Mouse (Mus musculus) MEL (cell line): ENCODE results near the gene Prm2.

Source experiments
- CTCF ChIP-seq, 3 experiments: IDR thresholded peaks in 2 of 3; conservative IDR thresholded peaks in 1 of 3; 2 replicates each; pipeline ENCODE4 v1.5.1; 2011 to 2012; ENCODE audit warnings: low read length in 3 of 3, low read depth in 2 of 3, mild to moderate bottlenecking in 2 of 3, improper control_type of control experiment in 1 of 3, inconsistent platforms in 1 of 3, mixed read lengths in 1 of 3, moderate library complexity in 1 of 3; ENCODE audit not compliant: control insufficient read depth in 1 of 3, insufficient read depth in 1 of 3, poor library complexity in 1 of 3, severe bottlenecking in 1 of 3
- GABPA ChIP-seq: IDR thresholded peaks from 2 replicates; pipeline ENCODE4 v1.6.1; 2012; ENCODE audit warnings: low read depth, mild to moderate bottlenecking, inconsistent platforms, low read length, improper control_type of control experiment, moderate library complexity
- HCFC1 ChIP-seq: IDR thresholded peaks from 2 replicates; pipeline ENCODE4 v1.6.1; 2012; ENCODE audit warnings: low read depth, mild to moderate bottlenecking, inconsistent platforms, low read length, improper control_type of control experiment, moderate library complexity
- MXI1 ChIP-seq: IDR thresholded peaks from 2 replicates; pipeline ENCODE4 v1.6.1; 2011; ENCODE audit warnings: mild to moderate bottlenecking, low read depth, low read length, improper control_type of control experiment
- MYC ChIP-seq: IDR thresholded peaks from 2 replicates; pipeline ENCODE4 v1.6.1; 2011; ENCODE audit warnings: low read depth, mild to moderate bottlenecking, low read length, improper control_type of control experiment, moderate library complexity
- POLR2A ChIP-seq, 2 experiments: IDR thresholded peaks; 2 replicates each; pipeline ENCODE4 v1.6.1; 2011 to 2012; ENCODE audit warnings: low read length in 2 of 2, mild to moderate bottlenecking in 2 of 2, control low read depth in 1 of 2, improper control_type of control experiment in 1 of 2, low read depth in 1 of 2, moderate library complexity in 1 of 2; ENCODE audit not compliant: control insufficient read depth in 1 of 2, insufficient read depth in 1 of 2, poor library complexity in 1 of 2
- TAL1 ChIP-seq: IDR thresholded peaks from 2 replicates; pipeline ENCODE4 v1.6.1; 2012; ENCODE audit warnings: mild to moderate bottlenecking, inconsistent platforms, low read length, moderate library complexity, mixed read lengths
- TBP ChIP-seq: IDR thresholded peaks from 2 replicates; pipeline ENCODE4 v1.8.0; 2011; ENCODE audit warnings: low read depth, low read length, improper control_type of control experiment
- TCF12 ChIP-seq: IDR thresholded peaks from 2 replicates; pipeline ENCODE4 v1.6.1; 2014; ENCODE audit warnings: low read depth, mild to moderate bottlenecking, inconsistent platforms, low read length, improper control_type of control experiment, moderate library complexity
- ZC3H11A ChIP-seq: IDR thresholded peaks from 2 replicates; pipeline ENCODE4 v1.6.1; 2012; ENCODE audit warnings: low read depth, mild to moderate bottlenecking, inconsistent platforms, low read length, improper control_type of control experiment
- ZKSCAN1 ChIP-seq: IDR thresholded peaks from 2 replicates; pipeline ENCODE4 v1.6.1; 2012; ENCODE audit warnings: low read depth, mild to moderate bottlenecking, inconsistent platforms, low read length, improper control_type of control experiment, moderate library complexity
- ZNF384 ChIP-seq: IDR thresholded peaks from 2 replicates; pipeline ENCODE4 v1.6.1; 2012; ENCODE audit warnings: low read depth, mild to moderate bottlenecking, inconsistent platforms, low read length, improper control_type of control experiment

- no peak for TF ChIP-seq ZC3H11A
- TF ChIP-seq CTCF (IDR thresholded peaks at IDR 0.05 in 2 of 3, conservative IDR thresholded peaks at IDR 0.05 in 1 of 3; ENCODE audit: control insufficient read depth in 1 of 3, insufficient read depth in 1 of 3, low read depth in 2 of 3, low read length in 3 of 3, poor library complexity in 1 of 3, severe bottlenecking in 1 of 3), result no peak
- TF ChIP-seq TCF12, result no peak
- no peak for TF ChIP-seq ZKSCAN1
- no peak for TF ChIP-seq GABPA
- TF ChIP-seq MYC, result no peak
- TF ChIP-seq POLR2A (IDR thresholded peaks at IDR 0.05; ENCODE audit: control insufficient read depth in 1 of 2, insufficient read depth in 1 of 2, low read depth in 1 of 2, low read length in 2 of 2, poor library complexity in 1 of 2), result no peak
- TF ChIP-seq HCFC1, result no peak
- TF ChIP-seq TBP, result no peak
- TF ChIP-seq TAL1, result no peak
- TF ChIP-seq ZNF384, result no peak
- TF ChIP-seq MXI1, result no peak
These were observed 32.0 kb upstream of the Prm2 start for GRCm38 (mm10) chr16:10827766-10828460.
